Comparison of ENCODE assay signal across 16 mouse cellular contexts in the genomic region with DNA sequence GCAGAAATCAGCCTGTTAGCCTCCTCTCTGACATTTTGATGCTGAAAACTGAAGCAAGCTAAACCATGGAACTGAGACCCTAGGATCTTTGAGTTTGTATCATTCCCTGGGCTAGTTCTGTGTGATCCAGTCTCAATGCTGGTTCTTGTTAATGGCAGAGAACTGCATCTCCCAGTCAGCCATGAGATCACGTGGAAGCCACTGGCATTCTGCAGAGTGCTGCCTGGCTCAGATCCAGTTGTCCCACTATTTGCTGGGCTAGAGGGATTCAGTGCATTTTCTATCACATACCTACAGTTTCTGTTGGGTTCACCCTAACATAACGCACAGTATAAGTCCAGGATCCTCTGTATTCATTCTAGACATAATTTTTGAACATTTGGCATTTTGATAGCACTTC.
"Had no signal": no experiment of that assay in that cellular context is flagged by ENCODE, and none has a peak within 500 bp of the region (broad histone marks: within the 10 kb centered on the region; RNA-seq: fewer than 3 reads in every experiment).

No protein-coding gene starts in this region.

- H3K4me2 ChIP-seq: kidney, embryonic 15.5 days; limb, embryonic 12.5 days; limb, embryonic 15.5 days; liver, embryonic 11.5 days; lung, embryonic 15.5 days; midbrain, embryonic 11.5 days had no signal

- H3K27ac ChIP-seq: kidney, embryonic 15.5 days; layer of hippocampus, adult 2 months; limb, embryonic 12.5 days; limb, embryonic 15.5 days; liver, embryonic 14.5 days; lung, embryonic 15.5 days had no signal

- ATAC-seq: intestine, postnatal 0 days; liver, postnatal 0 days had no signal

- H3K36me3 ChIP-seq: kidney, embryonic 15.5 days; limb, embryonic 12.5 days; limb, embryonic 15.5 days; lung, embryonic 15.5 days had no signal

- H3K27me3 ChIP-seq: kidney, embryonic 15.5 days; limb, embryonic 12.5 days; limb, embryonic 15.5 days; lung, embryonic 15.5 days had no signal

- DNase-seq: layer of hippocampus, adult 9-11 months; liver, postnatal 0 days; lung, postnatal 14 days; lung, postnatal 4 days; midbrain, embryonic 14.5 days; thymus, adult 18-20 months; thymus, postnatal 36 days had no signal

- H3K4me3 ChIP-seq: kidney, embryonic 15.5 days; layer of hippocampus, adult 2 months; limb, embryonic 12.5 days; limb, embryonic 15.5 days; lung, embryonic 15.5 days had no signal

- H3K9me3 ChIP-seq: kidney, embryonic 15.5 days; limb, embryonic 12.5 days; limb, embryonic 15.5 days; lung, embryonic 15.5 days had no signal

- H3K9ac ChIP-seq: kidney, embryonic 15.5 days; limb, embryonic 12.5 days; limb, embryonic 15.5 days; liver, embryonic 14.5 days; liver, postnatal 0 days; lung, embryonic 15.5 days had no signal

- H3K4me1 ChIP-seq: kidney, embryonic 15.5 days; limb, embryonic 12.5 days; limb, embryonic 15.5 days; lung, embryonic 15.5 days had no signal
